Mouse (Mus musculus) megakaryocyte, embryonic 14.5 days (primary cell): ENCODE measurements at regions not wholly inside any gene's neighbourhood (a gene's known extent, or its start where the extent isn't known, plus 50 kb on each side); places are given as distances from the start of the nearest gene placed in this dataset.

Experiments
- FLI1 ChIP-seq: IDR thresholded peaks from 2 replicates; pipeline ENCODE4 v1.6.1; 2012; ENCODE audit warnings: low read length, inconsistent platforms, mixed read lengths
- GATA1 ChIP-seq: IDR thresholded peaks from 3 replicates; pipeline ENCODE4 v1.6.1; 2012; ENCODE audit warnings: mixed read lengths, low read length, inconsistent platforms, borderline replicate concordance

DNA sequence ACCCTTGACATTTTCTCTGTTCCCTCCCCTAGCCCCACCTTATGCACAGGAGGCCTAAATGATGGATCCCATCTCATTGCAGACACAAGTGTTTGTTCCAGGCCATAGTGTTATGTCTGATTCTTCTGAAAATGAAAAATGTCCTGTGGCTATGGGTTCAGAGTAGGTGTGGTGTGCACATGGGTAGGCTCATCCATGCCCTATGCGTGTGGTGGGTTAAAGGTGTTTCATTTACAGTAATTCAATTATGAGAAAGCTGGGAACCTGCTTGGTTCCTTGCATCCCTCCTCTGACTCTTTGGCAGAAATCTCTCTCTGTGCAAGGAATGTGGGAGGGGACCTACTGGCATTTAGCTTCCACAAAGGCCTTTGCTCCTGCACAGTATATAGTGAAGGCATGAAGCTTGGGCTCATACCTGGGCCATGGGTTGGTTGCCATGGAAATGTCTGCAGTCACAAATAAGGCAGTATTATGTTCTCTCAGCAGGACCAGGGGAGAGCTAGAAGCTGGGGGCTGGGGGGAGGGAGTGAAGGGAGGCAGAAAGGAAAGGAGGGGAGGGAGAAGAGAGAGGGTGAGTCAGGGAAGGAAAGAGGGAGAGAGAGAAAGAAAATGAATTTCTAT lies 245.7 kb downstream of the Pdcd6ip start:
- no peak for TF ChIP-seq GATA1
- no peak for TF ChIP-seq FLI1
